Mouse (Mus musculus): ENCODE results near the gene A930017K11Rik. TPM values are rescaled to one million over a fixed set of nuclear protein-coding genes. Genes with fewer than 3 reads are reported as not detected.

A930017K11Rik gene
- polyA plus RNA-seq, 1 experiment from 2014 or later, result not detected

DNA sequence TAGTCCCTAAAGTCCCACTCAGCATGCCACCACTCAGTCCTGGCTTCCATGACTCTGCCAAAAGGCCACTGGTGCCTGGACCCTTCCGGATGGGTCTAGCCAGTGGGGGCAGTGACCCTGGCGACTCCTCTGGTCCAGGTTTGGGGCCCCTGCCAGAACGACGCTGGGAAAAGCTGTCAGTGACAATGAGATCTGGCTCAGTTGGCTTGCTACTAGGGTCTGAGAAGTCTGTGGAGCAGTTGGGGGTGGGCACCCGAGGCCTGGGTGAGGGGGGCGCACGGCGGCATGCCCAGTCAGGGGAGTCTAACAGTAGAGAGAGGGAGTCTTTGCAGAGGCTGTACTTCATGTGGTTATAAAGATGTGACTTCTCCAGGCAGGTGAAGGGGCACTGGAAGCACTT, 4.3 kb downstream of the A930017K11Rik start:
- Histone ChIP-seq H3K4me1 (ENCODE audit: control insufficient read depth in 2 of 2, insufficient read depth in 2 of 2, low read length in 2 of 2) (peaks cover 5 to 13% of the 10 kb centered on the region in 2 experiments; a peak in 3 of 4 replicates), H3K9me3 (ENCODE audit: control insufficient read depth, low read length) (no peaks in the 10 kb centered on the region), H3K27me3 (ENCODE audit: control insufficient read depth, insufficient read depth, low read length) (peaks cover 36% of the 10 kb centered on the region), H3K36me3 (ENCODE audit: control insufficient read depth, insufficient read depth, low read length) (no peaks in the 10 kb centered on the region), H3K9ac (ENCODE audit: low read length) (no peak overlapping the region), H3K4me3 (ENCODE audit: control insufficient read depth in 1 of 2, insufficient read depth in 1 of 2, low read depth in 1 of 2, low read length in 2 of 2) (no peak overlapping the region), H3K4me2 (ENCODE audit: low read length) (no peak overlapping the region), H3K27ac (replicated peaks in 1 of 2; ENCODE audit: control insufficient read depth in 1 of 2, insufficient read depth in 1 of 2, low read depth in 2 of 2, low read length in 2 of 2) (no peak overlapping the region)
- no peak for ATAC-seq (ENCODE audit: insufficient number of reproducible peaks, insufficient read depth, low FRiP score, low read depth)
- 74% methylated on average over 8 of the region's 8 CpGs for WGBS

DNA sequence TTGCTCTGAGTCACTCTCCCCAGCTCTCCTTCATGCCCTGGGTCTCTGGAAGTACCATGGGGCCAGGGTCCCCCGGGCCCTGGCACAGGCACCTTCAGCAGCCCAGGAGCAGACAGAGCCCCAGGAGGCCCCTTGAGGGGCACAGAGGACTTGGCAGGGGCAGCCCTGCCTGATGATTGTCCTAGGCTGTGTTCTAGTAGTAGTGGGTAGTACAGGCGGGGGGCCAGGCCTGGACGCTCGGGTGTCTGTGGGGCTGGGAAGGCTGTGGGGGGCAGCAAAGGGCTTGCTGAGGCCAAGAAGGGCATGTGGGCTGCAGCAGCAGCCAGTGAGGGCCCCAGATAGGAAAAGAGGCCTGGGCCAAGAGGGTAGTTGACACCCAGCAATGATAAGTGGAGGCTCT, 4.8 kb downstream of the A930017K11Rik start:
- Histone ChIP-seq H3K27me3 (ENCODE audit: control insufficient read depth, insufficient read depth, low read length) (peaks cover 31% of the 10 kb centered on the region), H3K4me1 (ENCODE audit: control insufficient read depth in 2 of 2, insufficient read depth in 2 of 2, low read length in 2 of 2) (peaks cover 5 to 13% of the 10 kb centered on the region in 2 experiments; a peak in 3 of 4 replicates), H3K36me3 (ENCODE audit: control insufficient read depth, insufficient read depth, low read length) (no peaks in the 10 kb centered on the region), H3K9me3 (ENCODE audit: control insufficient read depth, low read length) (no peaks in the 10 kb centered on the region), H3K27ac (replicated peaks in 1 of 2; ENCODE audit: control insufficient read depth in 1 of 2, insufficient read depth in 1 of 2, low read depth in 2 of 2, low read length in 2 of 2) (no peak overlapping the region), H3K9ac (ENCODE audit: low read length) (no peak overlapping the region), H3K4me3 (ENCODE audit: control insufficient read depth in 1 of 2, insufficient read depth in 1 of 2, low read depth in 1 of 2, low read length in 2 of 2) (no peak overlapping the region), H3K4me2 (ENCODE audit: low read length) (no peak overlapping the region)
- ATAC-seq (ENCODE audit: insufficient number of reproducible peaks, insufficient read depth, low FRiP score, low read depth), result no peak
- 73% methylated on average over 4 of the region's 4 CpGs for WGBS

DNA sequence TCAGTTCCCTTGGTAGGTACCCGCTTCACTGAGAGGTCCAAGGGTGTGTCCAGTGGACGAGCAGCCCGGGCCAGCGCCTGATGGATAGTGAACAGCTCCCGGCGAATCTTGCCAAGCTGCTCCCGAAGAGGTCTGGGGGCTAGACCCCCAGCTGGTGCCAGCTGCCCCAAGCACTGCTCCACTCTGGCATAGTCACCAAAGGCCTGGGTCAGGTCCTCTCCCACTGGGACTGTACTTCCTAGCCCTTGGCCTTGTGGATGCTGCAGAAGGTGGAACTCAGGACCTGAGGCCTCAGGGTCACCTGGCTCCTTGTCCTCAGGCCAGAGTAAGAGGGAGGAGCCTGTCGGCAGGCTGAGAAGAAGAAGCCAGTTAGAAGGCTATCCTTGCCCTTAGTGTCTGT, 5.5 kb downstream of the A930017K11Rik start:
- Histone ChIP-seq H3K4me2 (ENCODE audit: low read length) (no peak overlapping the region), H3K4me1 (ENCODE audit: control insufficient read depth in 2 of 2, insufficient read depth in 2 of 2, low read length in 2 of 2) (peaks cover 5 to 7% of the 10 kb centered on the region in 2 experiments; a peak in 3 of 4 replicates), H3K4me3 (ENCODE audit: control insufficient read depth in 1 of 2, insufficient read depth in 1 of 2, low read depth in 1 of 2, low read length in 2 of 2) (no peak overlapping the region), H3K27me3 (ENCODE audit: control insufficient read depth, insufficient read depth, low read length) (peaks cover 25% of the 10 kb centered on the region), H3K36me3 (ENCODE audit: control insufficient read depth, insufficient read depth, low read length) (no peaks in the 10 kb centered on the region), H3K9me3 (ENCODE audit: control insufficient read depth, low read length) (no peaks in the 10 kb centered on the region), H3K27ac (replicated peaks in 1 of 2; ENCODE audit: control insufficient read depth in 1 of 2, insufficient read depth in 1 of 2, low read depth in 2 of 2, low read length in 2 of 2) (no peak overlapping the region), H3K9ac (ENCODE audit: low read length) (no peak overlapping the region)
- 81% methylated on average over 8 of the region's 8 CpGs for WGBS
- ATAC-seq (ENCODE audit: insufficient number of reproducible peaks, insufficient read depth, low FRiP score, low read depth), result no peak

DNA sequence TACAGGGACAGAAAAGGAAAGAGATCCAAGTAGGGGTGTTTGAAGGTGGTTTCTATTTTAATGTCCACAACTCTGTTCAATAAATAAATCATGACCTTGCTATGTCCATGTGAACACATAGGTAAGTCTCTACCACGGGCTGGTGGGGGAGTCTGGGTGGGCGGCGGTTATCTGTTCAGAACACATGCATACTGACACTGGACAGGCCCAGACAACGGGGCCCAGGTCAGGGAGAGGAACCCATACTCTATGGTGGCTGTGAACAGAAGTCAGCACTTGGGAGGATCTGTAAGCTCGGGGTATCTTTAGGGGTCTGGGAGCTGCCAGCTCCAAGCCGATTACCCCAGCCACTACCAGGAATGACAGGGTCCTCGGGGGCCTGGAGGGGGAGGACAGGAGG, 6.0 kb downstream of the A930017K11Rik start:
- 68% methylated on average over 7 of the region's 7 CpGs for WGBS
- H3K27ac ChIP-seq (replicated peaks in 1 of 2; ENCODE audit: control insufficient read depth in 1 of 2, insufficient read depth in 1 of 2, low read depth in 2 of 2, low read length in 2 of 2), result no peak overlapping the region
- no peak overlapping the region for H3K9ac ChIP-seq (ENCODE audit: low read length)
- peaks cover 3 to 4% of the 10 kb centered on the region in 2 experiments; a peak in 2 of 4 replicates for H3K4me1 ChIP-seq (ENCODE audit: control insufficient read depth in 2 of 2, insufficient read depth in 2 of 2, low read length in 2 of 2)
- ATAC-seq (ENCODE audit: insufficient number of reproducible peaks, insufficient read depth, low FRiP score, low read depth), result no peak
- H3K4me2 ChIP-seq (ENCODE audit: low read length), result no peak overlapping the region
- H3K27me3 ChIP-seq (ENCODE audit: control insufficient read depth, insufficient read depth, low read length), result peaks cover 19% of the 10 kb centered on the region
- H3K4me3 ChIP-seq (ENCODE audit: control insufficient read depth in 1 of 2, insufficient read depth in 1 of 2, low read depth in 1 of 2, low read length in 2 of 2), result no peak overlapping the region
- no peaks in the 10 kb centered on the region for H3K9me3 ChIP-seq (ENCODE audit: control insufficient read depth, low read length)
- no peaks in the 10 kb centered on the region for H3K36me3 ChIP-seq (ENCODE audit: control insufficient read depth, insufficient read depth, low read length)

DNA sequence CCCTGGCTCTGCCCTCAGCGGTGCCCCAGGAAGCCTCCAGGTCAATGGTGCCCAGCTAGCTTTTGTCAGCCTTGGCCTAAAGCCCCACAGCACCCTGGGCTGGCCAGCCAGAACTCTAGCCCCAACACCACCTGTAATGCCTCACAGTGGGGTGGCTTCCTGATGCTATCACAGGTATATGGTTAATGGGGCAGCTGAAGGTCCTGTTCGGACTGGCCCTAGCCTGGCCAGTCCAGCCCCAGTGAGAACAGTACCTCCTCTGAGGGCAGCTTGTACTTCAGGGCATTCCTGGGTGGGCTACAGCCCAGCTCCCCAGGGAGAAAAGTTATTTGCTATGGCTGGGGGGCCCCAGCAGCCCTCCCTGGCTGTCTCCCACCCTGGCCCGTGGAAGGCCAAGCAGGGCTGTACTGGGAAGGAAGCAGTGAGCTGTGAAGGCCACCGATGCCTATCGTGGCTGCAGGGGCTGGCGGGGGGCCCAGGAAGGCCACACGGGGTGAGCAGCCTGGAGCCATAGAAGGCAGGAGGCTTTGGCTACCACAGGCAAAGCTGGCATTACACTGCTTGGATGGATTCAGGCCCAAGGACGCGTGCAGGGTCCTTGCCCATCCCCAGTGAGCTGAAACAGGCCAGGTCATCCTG, 6.7 kb downstream of the A930017K11Rik start:
- H3K9ac ChIP-seq (ENCODE audit: low read length), result no peak overlapping the region
- no peaks in the 10 kb centered on the region for H3K9me3 ChIP-seq (ENCODE audit: control insufficient read depth, low read length)
- H3K27ac ChIP-seq (replicated peaks in 1 of 2; ENCODE audit: control insufficient read depth in 1 of 2, insufficient read depth in 1 of 2, low read depth in 2 of 2, low read length in 2 of 2), result no peak overlapping the region
- 65% methylated on average over 9 of the region's 9 CpGs for WGBS
- peaks cover 12% of the 10 kb centered on the region for H3K27me3 ChIP-seq (ENCODE audit: control insufficient read depth, insufficient read depth, low read length)
- peaks cover 4 to 6% of the 10 kb centered on the region in 2 experiments; a peak in 3 of 4 replicates for H3K4me1 ChIP-seq (ENCODE audit: control insufficient read depth in 2 of 2, insufficient read depth in 2 of 2, low read length in 2 of 2)
- H3K4me2 ChIP-seq (ENCODE audit: low read length), result no peak overlapping the region
- H3K4me3 ChIP-seq (ENCODE audit: control insufficient read depth in 1 of 2, insufficient read depth in 1 of 2, low read depth in 1 of 2, low read length in 2 of 2), result no peak overlapping the region
- no peak for ATAC-seq (ENCODE audit: insufficient number of reproducible peaks, insufficient read depth, low FRiP score, low read depth)
- H3K36me3 ChIP-seq (ENCODE audit: control insufficient read depth, insufficient read depth, low read length), result no peaks in the 10 kb centered on the region

DNA sequence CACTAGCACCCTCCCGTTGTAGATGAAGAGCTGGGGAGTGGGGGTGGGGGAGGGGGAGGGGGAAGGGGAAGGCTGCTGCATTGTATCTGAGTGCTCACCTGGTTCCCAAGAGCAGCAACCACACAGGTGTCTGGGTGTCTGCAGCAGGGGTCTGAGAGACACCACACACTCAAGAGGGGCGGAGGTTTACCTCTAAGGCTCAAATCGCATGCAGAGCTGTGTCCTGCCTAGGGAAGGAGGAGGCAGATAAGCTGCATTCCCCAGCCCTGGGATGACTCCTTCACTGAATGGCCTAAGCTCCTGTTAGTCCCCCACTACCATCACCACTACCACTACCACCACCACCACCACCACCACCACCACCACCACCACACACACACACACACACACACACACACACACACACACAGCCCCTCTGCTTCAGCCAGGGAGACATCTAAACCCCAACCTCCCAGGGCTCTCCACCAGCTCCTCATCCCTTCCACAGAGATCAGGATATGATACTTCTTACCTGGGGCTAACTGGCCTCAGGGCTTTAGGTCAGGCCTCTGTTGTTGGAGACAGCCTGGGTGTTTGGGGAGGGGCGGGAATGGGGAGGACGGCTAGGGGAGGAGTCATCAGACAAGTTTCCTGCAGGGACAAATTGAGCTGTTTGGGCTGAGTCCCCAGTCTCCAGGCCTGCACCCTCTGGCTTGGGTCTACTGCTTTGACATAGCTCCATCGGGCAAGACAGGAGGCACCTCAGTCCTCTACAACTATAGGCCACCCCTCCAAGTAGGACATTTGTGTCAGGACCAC, 7.8 kb downstream of the A930017K11Rik start, which contains the start of the genes Pigq and Nhlrc4:
Pigq (minus strand) TSS at position 571 of the 798 bp plus-strand sequence.
Nhlrc4 (minus strand) TSS at position 596 of the 798 bp plus-strand sequence.
- H3K36me3 ChIP-seq (ENCODE audit: control insufficient read depth, insufficient read depth, low read length), result no peaks in the 10 kb centered on the region
- peaks cover 1% of the 10 kb centered on the region for H3K27me3 ChIP-seq (ENCODE audit: control insufficient read depth, insufficient read depth, low read length)
- no peak within 1 kb of the TSS for H3K9ac ChIP-seq (ENCODE audit: low read length)
- no peak within 1 kb of the TSS for H3K4me2 ChIP-seq (ENCODE audit: low read length)
- WGBS, result 37% methylated on average over 6 of the region's 6 CpGs
- H3K27ac ChIP-seq (replicated peaks in 1 of 2; ENCODE audit: control insufficient read depth in 1 of 2, insufficient read depth in 1 of 2, low read depth in 2 of 2, low read length in 2 of 2), result no peak within 1 kb of the TSS
- no peak for ATAC-seq (ENCODE audit: insufficient number of reproducible peaks, insufficient read depth, low FRiP score, low read depth)
- H3K9me3 ChIP-seq (ENCODE audit: control insufficient read depth, low read length), result no peaks in the 10 kb centered on the region
- peaks cover 5 to 10% of the 10 kb centered on the region in 2 experiments; a peak in 3 of 4 replicates for H3K4me1 ChIP-seq (ENCODE audit: control insufficient read depth in 2 of 2, insufficient read depth in 2 of 2, low read length in 2 of 2)
- H3K4me3 ChIP-seq (ENCODE audit: control insufficient read depth in 1 of 2, insufficient read depth in 1 of 2, low read depth in 1 of 2, low read length in 2 of 2), result no peak within 1 kb of the TSS

DNA sequence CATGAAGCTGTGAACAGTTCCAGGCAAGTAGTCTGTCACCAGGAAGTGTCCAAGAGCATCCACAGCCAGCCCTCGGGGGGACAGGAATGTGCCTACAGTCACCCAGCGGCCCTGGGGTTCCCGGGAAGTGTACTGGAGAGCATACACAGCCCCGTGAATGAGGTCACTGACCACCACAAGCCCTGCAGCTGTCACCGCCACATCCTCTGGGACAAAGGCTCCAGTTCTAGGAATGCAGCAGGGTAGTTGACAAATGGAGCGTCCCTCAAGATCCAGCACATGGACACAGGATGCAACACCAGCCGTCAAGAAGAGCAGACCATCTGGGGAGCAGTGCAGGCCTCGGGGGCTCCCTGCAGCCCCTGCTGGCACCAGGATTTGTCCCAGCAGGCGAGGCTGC, 8.6 kb downstream of the A930017K11Rik start:
- Histone ChIP-seq H3K4me1 (ENCODE audit: control insufficient read depth in 2 of 2, insufficient read depth in 2 of 2, low read length in 2 of 2) (peaks cover 5 to 10% of the 10 kb centered on the region in 2 experiments; a peak in 3 of 4 replicates), H3K27me3 (ENCODE audit: control insufficient read depth, insufficient read depth, low read length) (no peaks in the 10 kb centered on the region), H3K4me2 (ENCODE audit: low read length) (no peak overlapping the region), H3K27ac (replicated peaks in 1 of 2; ENCODE audit: control insufficient read depth in 1 of 2, insufficient read depth in 1 of 2, low read depth in 2 of 2, low read length in 2 of 2) (no peak overlapping the region), H3K36me3 (ENCODE audit: control insufficient read depth, insufficient read depth, low read length) (peaks cover 4% of the 10 kb centered on the region), H3K9me3 (ENCODE audit: control insufficient read depth, low read length) (no peaks in the 10 kb centered on the region), H3K4me3 (ENCODE audit: control insufficient read depth in 1 of 2, insufficient read depth in 1 of 2, low read depth in 1 of 2, low read length in 2 of 2) (no peak overlapping the region), H3K9ac (ENCODE audit: low read length) (no peak overlapping the region)
- no peak for ATAC-seq (ENCODE audit: insufficient number of reproducible peaks, insufficient read depth, low FRiP score, low read depth)
- 63% methylated on average over 9 of the region's 9 CpGs for WGBS

All from heart, embryonic 14.5 days (tissue).